Mouse (Mus musculus) hindbrain, embryonic 11.5 days (tissue): ENCODE measurements around the gene AC124502.3. TPM values are rescaled to one million over a fixed set of nuclear protein-coding genes. Genes with fewer than 3 reads are reported as not detected.

Experiments used
- ATAC-seq: fragments of 200-750 bp; cut with Nextera tagmentation; 2 replicates; pipeline ENCODE4 v1.8.0; 2017; ENCODE audit warnings: mild to moderate bottlenecking, moderate TSS enrichment, moderate library complexity; ENCODE audit not compliant: low FRiP score
- DNase-seq: peaks from one replicate; pipeline ENCODE4 v3.0.0-alpha.2; 2015; ENCODE audit warnings: low spot score
- H3K27ac ChIP-seq: fragments of 300-500 bp; sonication (generic); 2 replicates; pipeline ENCODE4 v1.5.1; 2014; ENCODE audit warnings: mild to moderate bottlenecking, low read depth, low read length
- H3K27me3 ChIP-seq: fragments of 300-500 bp; sonication (generic); 2 replicates; pipeline ENCODE4 v1.6.1; 2014; ENCODE audit warnings: mild to moderate bottlenecking, low read length, moderate library complexity, mixed read lengths; ENCODE audit not compliant: control insufficient read depth, insufficient read depth
- H3K36me3 ChIP-seq: fragments of 300-500 bp; sonication (generic); 2 replicates; pipeline ENCODE4 v1.6.1; 2014; ENCODE audit warnings: mild to moderate bottlenecking, low read length, moderate library complexity, mixed read lengths; ENCODE audit not compliant: control insufficient read depth, insufficient read depth
- H3K4me1 ChIP-seq: fragments of 300-500 bp; sonication (generic); replicated peaks from 2 replicates; pipeline ENCODE4 v1.6.1; 2014; ENCODE audit warnings: low read length, mixed read lengths; ENCODE audit not compliant: control insufficient read depth, insufficient read depth
- H3K4me2 ChIP-seq: fragments of 300-500 bp; sonication (generic); replicated peaks from 2 replicates; pipeline ENCODE4 v1.6.1; 2014; ENCODE audit warnings: mild to moderate bottlenecking, low read depth, low read length
- H3K4me3 ChIP-seq: fragments of 300-500 bp; sonication (generic); 2 replicates; pipeline ENCODE4 v1.5.1; 2014; ENCODE audit warnings: low read depth, low read length
- H3K9ac ChIP-seq: fragments of 300-500 bp; sonication (generic); 2 replicates; pipeline ENCODE4 v1.6.1; 2014; ENCODE audit warnings: low read depth, low read length
- H3K9me3 ChIP-seq: fragments of 300-500 bp; sonication (generic); 2 replicates; pipeline ENCODE4 v1.6.1; 2016; ENCODE audit warnings: low read length; ENCODE audit not compliant: control insufficient read depth
- WGBS: fragments of 180-500 bp; shearing (Covaris S2); extraction: QIAGEN DNeasy Blood & Tissue Kit; methylation state at CpG from one replicate; pipeline ENCODE4 v1.1.7; 2014; 5-methylcytosine and 5-hydroxymethylcytosine counted together
- polyA plus RNA-seq: library from polyadenylated mRNA; unstranded; fragments of >200 nt; fragmentation: Nextera tagmentation; extraction: Ambion mirVana; gene quantifications from 2 replicates; pipeline ENCODE4 v1.2.1, GENCODE M21; 2014

AC124502.3 gene
- polyA plus RNA-seq, 1 experiment from 2014 or later, result 2.3 TPM

- no peak overlapping the region for H3K27ac ChIP-seq
- ATAC-seq (no peak), DNase-seq (no peak)
- no peaks in the 10 kb centered on the region for H3K27me3 ChIP-seq
- 78% methylated on average over 12 of the region's 12 CpGs for WGBS
- no peak overlapping the region for H3K4me3 ChIP-seq
- H3K4me2 ChIP-seq, result no peak overlapping the region
- no peaks in the 10 kb centered on the region for H3K36me3 ChIP-seq
- peaks cover 24% of the 10 kb centered on the region for H3K4me1 ChIP-seq
- no peaks in the 10 kb centered on the region for H3K9me3 ChIP-seq
- no peak overlapping the region for H3K9ac ChIP-seq
These were observed 55.0 kb downstream of the AC124502.3 start for GRCm38 (mm10) chr19:5093481-5094242.

- H3K4me1 ChIP-seq, result peaks cover 24% of the 10 kb centered on the region
- DNase-seq, result peak; percentile 100
- peak overlapping the region; percentile 94 for H3K4me2 ChIP-seq
- peak; percentile 59 for ATAC-seq
- H3K9ac ChIP-seq, result peak overlapping the region; percentile 1; the same call in 1 of the 2 replicates
- H3K36me3 ChIP-seq, result no peaks in the 10 kb centered on the region
- H3K27ac ChIP-seq, result peak overlapping the region; percentile 70
- H3K9me3 ChIP-seq, result no peaks in the 10 kb centered on the region
- peak overlapping the region; percentile 20 for H3K4me3 ChIP-seq
- H3K27me3 ChIP-seq, result no peaks in the 10 kb centered on the region
- under 1% methylated on average over 21 of the region's 21 CpGs for WGBS
These were observed 55.5 kb downstream of the AC124502.3 start for GRCm38 (mm10) chr19:5094243-5094632.

GRCm38 (mm10) chr19:5094746-5095417 is 56.2 kb downstream of the AC124502.3 start:
- Histone ChIP-seq H3K9ac (peak overlapping the region; percentile 1; the same call in 1 of the 2 replicates), H3K4me1 (peaks cover 24% of the 10 kb centered on the region)

GRCm38 (mm10) chr19:5095887-5096474 is 57.3 kb downstream of the AC124502.3 start:
- peaks cover 4% of the 10 kb centered on the region; the same call in 1 of the 2 replicates for H3K36me3 ChIP-seq
- H3K4me3 ChIP-seq, result peak overlapping the region; percentile 69
- ATAC-seq (no peak), DNase-seq (peak; percentile 44)
- H3K27ac ChIP-seq, result 0 out of 2 replicates have a peak overlapping the region, but pooled peaks have one; percentile 75
- peaks cover 24% of the 10 kb centered on the region for H3K4me1 ChIP-seq
- H3K4me2 ChIP-seq, result peak overlapping the region; percentile 94
- WGBS, result 7% methylated on average over 9 of the region's 9 CpGs
- H3K27me3 ChIP-seq, result no peaks in the 10 kb centered on the region
- no peaks in the 10 kb centered on the region for H3K9me3 ChIP-seq
- H3K9ac ChIP-seq, result peak overlapping the region; percentile 86

More at GRCm38 (mm10) chr19:5094746-5095417, 56.2 kb downstream of the AC124502.3 start:
- H3K27ac ChIP-seq, result peak overlapping the region; percentile 70
- H3K4me2 ChIP-seq, result peak overlapping the region; percentile 94
- H3K4me3 ChIP-seq, result peak overlapping the region; percentile 20
- ATAC-seq, result no peak; the same call in 1 of the 2 replicates
- no peaks in the 10 kb centered on the region for H3K27me3 ChIP-seq
- H3K36me3 ChIP-seq, result no peaks in the 10 kb centered on the region
- H3K9me3 ChIP-seq, result no peaks in the 10 kb centered on the region
- 38% methylated on average over 11 of the region's 11 CpGs for WGBS
- no peak for DNase-seq

GRCm38 (mm10) chr19:5097521-5098362 is 59.1 kb downstream of the AC124502.3 start:
- H3K9me3 ChIP-seq, result no peaks in the 10 kb centered on the region
- H3K9ac ChIP-seq, result peak overlapping the region; percentile 86
- H3K4me1 ChIP-seq, result peaks cover 24% of the 10 kb centered on the region
- H3K4me2 ChIP-seq, result peak overlapping the region; percentile 94
- DNase-seq (peak; percentile 61), ATAC-seq (peak; percentile 33)
- no peaks in the 10 kb centered on the region for H3K27me3 ChIP-seq
- H3K4me3 ChIP-seq, result peak overlapping the region; percentile 69
- 4% methylated on average over 24 of the region's 31 CpGs for WGBS
- peaks cover 4% of the 10 kb centered on the region; the same call in 1 of the 2 replicates for H3K36me3 ChIP-seq
- peak overlapping the region; percentile 75 for H3K27ac ChIP-seq

GRCm38 (mm10) chr19:5098363-5099143 is 59.9 kb downstream of the AC124502.3 start, which contains the start of gene Cnih2:
Gene Cnih2, minus strand, starts transcription at chr19:5098521.
- 3% methylated on average over 20 of the region's 48 CpGs for WGBS
- Histone ChIP-seq H3K4me3 (peak within 1 kb of the TSS; percentile 69), H3K4me2 (peak within 1 kb of the TSS; percentile 94), H3K27ac (peak within 1 kb of the TSS; percentile 75), H3K9ac (peak within 1 kb of the TSS; percentile 86), H3K4me1 (peaks cover 24% of the 10 kb centered on the region), H3K36me3 (peaks cover 4% of the 10 kb centered on the region; the same call in 1 of the 2 replicates), H3K9me3 (no peaks in the 10 kb centered on the region), H3K27me3 (no peaks in the 10 kb centered on the region)
- ATAC-seq, result peak; percentile 65
- peak; percentile 88 for DNase-seq
